Mouse (Mus musculus) c-Kit-positive CD71-positive TER-119-negative erythroid progenitor cells, embryonic 14.5 days (primary cell): ENCODE measurements at regions not wholly inside any gene's neighbourhood (a gene's known extent, or its start where the extent isn't known, plus 50 kb on each side); places are given as distances from the start of the nearest gene placed in this dataset.
A peak's percentile ranks its signal among the peaks of the same experiment; 100 is the strongest.

Experiments
- DNase-seq: peaks from one replicate; pipeline ENCODE4 v3.0.0-alpha.2; 2013; ENCODE audit warnings: low read depth

- DNase-seq, result peak; percentile 27
Measured at GRCm38 (mm10) chr2:170219611-170220401, 71.9 kb upstream of the Zfp217 start.

- DNase-seq, result no peak
Measured at GRCm38 (mm10) chr2:170219161-170219581, 71.3 kb upstream of the Zfp217 start.

DNA sequence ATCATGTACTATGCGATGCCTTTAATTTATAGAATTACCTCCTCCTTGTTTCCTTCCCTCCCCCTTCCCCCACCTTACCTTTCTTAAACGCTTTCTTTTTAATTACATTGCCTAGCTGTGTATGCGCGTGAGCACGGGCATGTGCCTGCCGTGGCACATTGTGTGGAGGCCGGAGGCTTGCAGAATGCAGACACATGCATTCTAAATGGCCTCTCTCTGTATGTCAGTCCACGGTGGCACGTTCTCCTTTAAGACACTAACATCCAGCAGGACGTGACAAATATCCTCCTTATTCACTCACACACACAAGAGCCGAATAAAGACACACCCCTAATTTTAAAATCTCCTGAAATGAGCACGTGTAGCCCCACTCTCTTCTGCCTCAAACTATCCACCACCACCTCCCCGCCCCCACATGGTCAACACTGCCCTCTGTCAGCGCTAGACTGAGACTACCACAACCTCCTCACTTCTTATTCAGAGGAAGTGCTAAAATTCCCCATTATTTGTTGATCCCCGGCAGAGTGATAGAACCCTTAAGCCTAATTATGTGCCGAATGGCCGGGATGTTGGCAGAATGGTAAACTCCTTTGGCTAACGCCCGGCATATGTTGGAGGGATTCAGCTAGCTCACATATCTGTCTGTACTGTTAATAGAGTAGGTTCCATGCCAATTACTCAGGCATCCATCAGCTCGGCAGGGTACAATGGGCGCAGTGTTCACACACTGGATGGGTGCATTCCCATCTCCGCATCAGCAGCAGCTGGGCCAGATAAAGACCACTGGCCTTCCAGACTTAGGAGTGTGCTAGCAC is 70.5 kb upstream of the Zfp217 start:
- DNase-seq, result no peak

DNA sequence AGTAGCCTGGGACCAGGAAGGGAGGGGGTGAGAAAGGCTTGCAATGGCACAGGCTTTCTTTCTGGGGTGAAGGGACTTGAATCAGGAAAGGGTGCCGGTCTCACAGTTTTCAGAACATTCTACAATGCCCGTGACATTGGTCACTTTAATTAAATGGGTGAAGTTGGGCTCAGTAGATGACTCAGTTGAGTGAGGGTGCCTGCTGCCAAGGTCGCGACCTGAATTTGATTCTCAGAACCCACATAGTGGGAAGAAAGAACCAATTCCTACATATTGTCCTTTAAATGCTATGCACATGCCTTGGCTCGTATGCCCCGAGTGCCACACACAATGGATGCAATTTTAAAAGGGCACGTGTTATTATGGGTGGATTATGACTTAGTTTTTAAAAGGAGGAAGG is 68.4 kb upstream of the Zfp217 start:
- no peak for DNase-seq

DNA sequence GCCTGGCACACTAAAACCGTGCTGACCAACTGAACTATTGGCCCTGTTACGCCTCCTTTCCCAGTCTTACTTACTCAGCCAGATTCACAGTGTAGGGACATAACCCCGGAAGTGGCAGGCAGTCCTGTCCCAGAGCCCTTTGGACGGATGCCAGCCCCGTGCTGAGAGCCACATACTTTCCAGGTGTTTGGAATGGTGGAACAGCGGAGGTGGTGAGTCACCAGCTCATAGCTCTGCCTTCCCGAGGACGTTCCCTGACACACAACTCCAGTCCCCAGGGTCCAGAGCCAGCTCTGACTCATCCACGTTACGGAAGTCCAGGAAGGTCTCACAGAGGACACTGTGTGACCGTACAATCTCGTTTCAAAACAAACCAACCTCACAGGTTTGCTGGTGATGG is 61.2 kb upstream of the Zfp217 start:
- no peak for DNase-seq

- no peak for DNase-seq
Measured at GRCm38 (mm10) chr2:170207878-170208277, 60.0 kb upstream of the Zfp217 start.

DNA sequence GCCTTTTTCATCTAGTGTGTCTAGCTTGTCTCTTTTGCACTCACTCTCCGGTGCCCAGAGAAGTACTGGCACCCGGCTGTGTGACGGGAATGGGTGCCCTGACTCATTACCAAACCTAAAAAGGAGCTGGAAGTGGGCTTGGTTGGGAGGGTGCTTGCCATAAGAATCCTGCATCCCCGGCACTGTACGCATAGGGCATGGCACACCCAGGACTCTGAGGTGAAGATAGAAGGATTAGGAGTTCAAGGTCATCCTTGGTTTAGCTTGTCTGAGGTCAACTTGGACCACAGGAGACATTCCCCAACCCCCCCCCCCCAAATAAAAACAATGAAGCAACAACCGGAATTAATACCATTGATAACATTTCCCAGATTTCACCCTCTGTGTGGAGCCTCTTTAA is 59.5 kb upstream of the Zfp217 start:
- DNase-seq, result no peak

- DNase-seq, result no peak
Measured at GRCm38 (mm10) chr2:170206870-170207269, 59.0 kb upstream of the Zfp217 start.

DNA sequence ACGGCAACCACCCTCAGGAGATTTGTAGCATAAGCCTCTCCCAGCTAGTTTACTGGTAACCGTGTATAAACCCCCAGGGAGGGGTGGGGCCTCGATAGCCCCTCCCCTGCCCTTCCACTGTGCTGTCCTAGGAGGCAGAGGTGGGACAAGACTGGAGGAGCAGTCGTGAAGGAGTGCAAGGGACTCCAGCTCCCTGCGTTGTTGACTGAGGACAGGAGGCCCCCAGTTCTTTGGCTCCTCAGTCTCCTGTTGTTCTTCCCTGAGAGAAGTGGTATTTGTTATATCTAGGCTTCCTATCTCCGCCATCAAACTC is 58.5 kb upstream of the Zfp217 start:
- peak; percentile 56 for DNase-seq

DNA sequence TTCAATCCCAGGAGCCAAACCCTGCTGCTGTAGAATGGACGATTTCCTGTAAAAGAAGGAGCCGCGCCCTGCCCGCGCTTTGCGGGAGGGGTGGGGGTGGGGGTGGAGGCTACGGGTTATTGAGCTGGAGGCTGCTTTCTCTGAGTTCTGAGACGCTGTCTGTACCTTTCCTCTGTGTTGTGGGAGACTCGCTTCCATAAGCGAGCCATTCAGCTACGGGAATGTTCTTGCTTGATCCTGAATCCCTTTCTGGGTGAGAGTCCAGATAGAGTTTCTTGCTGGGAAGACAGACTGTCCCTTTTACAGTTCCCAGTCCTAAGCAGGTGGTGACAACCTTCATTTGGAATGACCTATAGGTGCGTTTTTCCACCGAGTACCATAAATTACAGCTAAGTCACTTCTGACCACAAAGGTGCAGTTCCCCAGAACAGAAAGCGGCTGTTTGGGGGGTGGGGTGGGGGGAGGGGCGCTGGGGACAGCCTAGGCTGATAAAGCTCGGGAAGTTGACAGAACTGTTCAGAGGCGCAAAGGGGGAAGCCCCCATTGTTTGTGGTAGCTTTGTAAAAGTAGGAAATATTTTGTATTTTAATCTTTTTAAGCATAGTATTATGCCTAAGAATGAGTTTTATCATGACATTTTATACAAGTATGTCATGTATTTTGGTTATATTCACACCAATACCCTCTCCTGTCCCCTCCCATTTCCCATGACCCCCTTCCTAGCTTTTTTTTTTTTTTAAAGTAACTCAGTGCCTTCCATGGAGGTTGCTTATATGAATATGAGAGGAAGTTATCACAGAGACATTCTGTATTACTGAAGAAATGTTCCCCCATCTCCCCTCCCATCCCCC is 57.9 kb upstream of the Zfp217 start:
- DNase-seq, result peak; percentile 59

DNA sequence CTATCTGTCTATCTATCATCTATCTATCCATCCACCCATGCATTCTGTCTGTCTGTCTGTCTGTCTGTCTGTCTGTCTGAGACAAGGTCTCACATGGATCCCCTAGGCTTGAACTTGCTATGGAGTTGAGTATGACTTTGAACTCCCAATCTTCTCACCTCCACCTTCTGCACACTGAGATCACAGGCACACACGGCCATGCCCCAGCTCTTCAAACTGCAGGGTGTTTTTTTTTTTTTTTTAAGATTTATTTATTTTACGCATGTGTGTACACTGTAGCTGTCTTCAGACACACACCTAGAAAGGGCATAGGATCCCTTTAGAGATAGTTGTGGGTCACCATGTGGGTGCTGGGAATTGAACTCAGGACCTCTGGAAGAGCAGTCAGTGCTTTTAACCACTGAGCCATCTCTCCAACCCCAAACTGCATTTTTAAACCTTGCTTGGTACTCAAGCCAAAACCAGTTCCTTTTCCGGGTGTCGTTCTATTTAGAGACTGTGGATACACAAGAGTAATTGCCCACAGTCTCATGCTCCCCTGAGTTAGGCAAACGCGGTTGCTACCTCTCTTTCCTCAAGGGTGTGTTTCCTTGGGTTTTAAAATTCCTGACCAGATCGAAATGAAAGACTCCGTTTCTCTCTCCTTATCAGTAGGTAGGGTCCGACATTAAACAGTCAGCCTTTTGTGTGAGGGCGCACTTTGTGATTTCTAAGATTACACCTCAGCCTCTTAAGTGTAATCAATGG is 57.0 kb upstream of the Zfp217 start:
- peak; percentile 36 for DNase-seq

DNA sequence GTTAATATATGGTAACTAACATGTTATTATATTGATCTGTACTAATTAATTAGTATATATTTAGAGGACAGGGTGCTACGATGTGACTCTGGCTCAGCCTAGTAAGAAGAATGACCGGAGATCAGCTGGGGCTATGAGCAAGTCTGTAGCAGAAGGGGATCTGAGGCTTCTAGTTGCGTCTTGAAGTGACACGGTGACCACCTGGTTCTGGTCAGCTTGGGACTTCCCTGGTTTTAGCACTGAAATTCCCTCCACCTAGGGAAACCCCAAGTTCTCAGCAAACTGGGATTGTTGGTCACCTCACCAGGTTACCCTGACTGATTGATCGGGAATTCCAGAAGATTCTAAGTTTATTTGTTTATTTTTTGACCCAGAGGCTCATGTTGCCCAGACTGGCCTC is 55.6 kb upstream of the Zfp217 start:
- no peak for DNase-seq

DNA sequence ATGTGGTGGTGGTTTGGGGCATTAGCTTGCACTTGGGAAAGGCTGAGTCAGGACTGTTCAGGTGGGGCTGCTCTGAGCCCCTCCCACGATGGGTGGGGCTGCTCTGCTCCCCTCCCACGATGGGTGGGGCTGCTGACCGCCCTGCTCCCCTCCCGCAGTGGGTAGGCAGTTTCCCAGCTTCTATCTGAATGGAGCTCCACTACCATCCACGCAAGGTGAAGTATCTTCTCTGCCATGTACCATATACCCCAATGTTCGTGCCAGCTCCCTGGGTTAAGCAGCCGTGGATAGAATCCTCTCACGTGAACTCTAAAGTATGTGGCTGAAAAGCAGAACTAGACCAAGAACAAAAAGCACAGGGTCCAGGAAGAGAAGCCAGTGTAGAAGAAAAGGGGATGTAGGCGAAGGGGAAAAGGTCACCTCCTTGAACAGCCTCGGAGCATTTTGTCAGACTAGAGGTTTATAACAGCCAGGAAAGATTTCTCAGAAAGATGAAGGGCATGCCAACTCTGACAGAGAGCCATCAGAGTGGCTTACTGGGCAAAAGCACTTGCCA is 54.0 kb upstream of the Zfp217 start:
- peak; percentile 45 for DNase-seq
